Mouse (Mus musculus): ENCODE data around the gene Mthfd2l. TPM values are rescaled to one million over a fixed set of nuclear protein-coding genes. Genes with fewer than 3 reads are reported as not detected.

The Mthfd2l gene
- polyA plus RNA-seq, 1 experiment from 2014 or later: 44.2 TPM

DNA sequence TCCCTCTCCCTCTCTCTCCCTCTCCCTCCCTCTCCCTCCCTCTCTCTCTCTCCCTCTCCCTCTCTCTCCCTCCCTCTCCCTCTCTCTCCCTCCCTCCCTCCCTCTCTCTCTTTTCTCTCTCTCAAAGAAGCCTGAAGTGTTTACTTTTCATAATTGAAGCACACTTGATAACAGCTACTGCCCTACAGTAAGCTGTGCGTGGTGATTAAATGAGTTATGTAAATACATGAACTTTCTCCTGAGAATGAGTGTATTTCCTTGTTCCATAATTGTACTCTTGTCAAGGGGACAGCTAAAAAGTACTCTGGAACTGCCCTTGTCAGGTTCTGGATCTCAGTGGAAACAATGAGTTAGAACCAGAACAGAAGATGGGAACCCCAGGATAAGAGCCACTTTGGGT, 96.9 kb downstream of the Mthfd2l start:
- Histone ChIP-seq H3K4me2 (no peak overlapping the region), H3K36me3 (no peaks in the 10 kb centered on the region), H3K4me1 (no peaks in the 10 kb centered on the region), H3K27ac (no peak overlapping the region), H3K9me3 (no peaks in the 10 kb centered on the region), H3K27me3 (no peaks in the 10 kb centered on the region; the same call in 1 of the 2 replicates), H3K9ac (no peak overlapping the region), H3K4me3 (no peak overlapping the region)
- no peak for ATAC-seq (ENCODE audit: borderline replicate concordance, extremely low read depth, low FRiP score, low TSS enrichment)
- WGBS: 11% methylated on average over 1 of the region's 1 CpGs

DNA sequence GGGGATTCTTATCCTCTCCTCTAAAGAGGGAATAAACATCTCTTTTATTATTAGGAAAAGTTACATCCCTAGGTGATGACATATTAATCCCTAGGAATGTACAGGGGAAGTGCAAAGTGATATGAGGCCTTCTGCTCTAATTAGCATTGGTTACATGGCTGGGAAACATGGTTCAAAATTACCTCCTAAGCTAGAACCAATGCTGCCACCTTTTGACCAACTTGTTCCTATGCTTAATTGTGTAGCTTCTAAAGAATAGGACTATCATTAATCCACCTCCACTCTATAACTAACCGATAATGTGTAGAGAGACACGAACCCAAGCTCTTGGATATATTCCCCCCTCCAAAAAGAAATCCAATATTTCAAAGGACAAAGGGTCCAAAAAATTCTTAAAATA, 99.7 kb downstream of the Mthfd2l start:
- Histone ChIP-seq H3K4me3 (no peak overlapping the region), H3K36me3 (no peaks in the 10 kb centered on the region), H3K27me3 (no peaks in the 10 kb centered on the region; the same call in 1 of the 2 replicates), H3K9me3 (no peaks in the 10 kb centered on the region), H3K27ac (no peak overlapping the region), H3K9ac (no peak overlapping the region), H3K4me1 (no peaks in the 10 kb centered on the region), H3K4me2 (no peak overlapping the region)
- ATAC-seq (ENCODE audit: borderline replicate concordance, extremely low read depth, low FRiP score, low TSS enrichment): no peak
- 80% methylated on average over 2 of the region's 2 CpGs for WGBS

DNA sequence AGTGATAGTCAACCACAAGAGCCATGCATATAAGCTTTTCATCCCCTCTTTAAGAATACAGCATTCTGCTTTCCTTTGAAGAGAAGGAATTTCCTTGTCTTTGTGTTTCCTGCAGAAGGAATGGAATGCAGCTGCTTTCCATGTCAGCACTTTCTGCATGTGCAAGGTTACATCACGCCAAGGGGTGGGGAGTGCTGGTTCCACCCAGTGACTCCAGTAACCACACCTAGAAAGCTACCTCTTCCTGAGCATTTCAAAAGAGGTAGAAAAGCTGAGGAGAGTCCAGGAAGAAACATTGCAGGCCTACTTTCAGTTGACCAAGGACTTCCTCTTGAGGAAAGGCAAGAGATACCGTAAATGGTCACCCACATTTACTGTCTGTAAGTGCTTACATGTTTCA, 104.4 kb downstream of the Mthfd2l start:
- no peak overlapping the region for H3K4me2 ChIP-seq
- no peaks in the 10 kb centered on the region for H3K9me3 ChIP-seq
- H3K9ac ChIP-seq: no peak overlapping the region
- 79% methylated on average over 2 of the region's 2 CpGs for WGBS
- H3K4me3 ChIP-seq: no peak overlapping the region
- no peak overlapping the region for H3K27ac ChIP-seq
- ATAC-seq (ENCODE audit: borderline replicate concordance, extremely low read depth, low FRiP score, low TSS enrichment): no peak
- peaks cover 6% of the 10 kb centered on the region; the same call in 1 of the 2 replicates for H3K4me1 ChIP-seq
- H3K27me3 ChIP-seq: no peaks in the 10 kb centered on the region; the same call in 1 of the 2 replicates
- no peaks in the 10 kb centered on the region for H3K36me3 ChIP-seq

DNA sequence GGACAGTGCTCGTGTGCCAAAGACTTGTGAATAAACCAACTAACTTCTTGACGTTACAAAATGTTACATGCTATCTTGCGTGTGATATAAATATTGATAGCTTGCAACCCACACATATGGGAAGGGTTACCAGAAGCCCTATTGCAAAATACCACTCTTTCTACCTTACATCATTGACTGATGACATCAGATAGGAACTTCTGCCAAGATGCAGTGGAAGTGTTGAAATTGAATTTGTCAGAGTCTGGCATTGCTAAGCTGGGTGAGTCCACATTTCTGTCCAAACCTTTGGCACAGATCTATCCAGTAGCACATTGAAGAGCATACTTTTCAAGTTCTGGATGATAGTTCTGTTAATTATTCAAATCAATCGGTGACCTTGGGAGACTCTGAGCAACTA, 105.7 kb downstream of the Mthfd2l start:
- no peaks in the 10 kb centered on the region for H3K36me3 ChIP-seq
- ATAC-seq (ENCODE audit: borderline replicate concordance, extremely low read depth, low FRiP score, low TSS enrichment): no peak

DNA sequence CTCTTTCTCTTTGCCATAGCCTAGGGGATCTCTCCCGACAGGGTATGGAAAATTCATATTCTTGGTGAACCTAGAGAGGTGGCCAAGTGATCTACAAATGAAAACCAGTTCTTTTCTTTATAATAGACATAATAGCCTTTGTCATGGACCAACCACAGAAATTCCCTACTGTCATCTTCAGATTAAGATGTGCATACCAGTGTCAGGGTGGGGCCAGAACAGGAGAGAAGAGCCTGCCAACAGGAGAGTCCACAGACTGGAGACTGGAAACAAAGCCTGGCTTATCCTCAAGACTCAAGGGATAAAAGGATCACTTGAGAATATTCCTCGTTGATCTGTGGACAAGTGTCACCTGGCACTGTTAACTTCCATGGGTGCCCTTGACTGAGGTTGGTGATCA, 106.8 kb downstream of the Mthfd2l start:
- Histone ChIP-seq H3K9ac (no peak overlapping the region), H3K4me3 (no peak overlapping the region), H3K36me3 (no peaks in the 10 kb centered on the region), H3K4me1 (peaks cover 6% of the 10 kb centered on the region; the same call in 1 of the 2 replicates), H3K9me3 (no peaks in the 10 kb centered on the region), H3K4me2 (no peak overlapping the region), H3K27ac (no peak overlapping the region), H3K27me3 (no peaks in the 10 kb centered on the region)
- no peak for ATAC-seq (ENCODE audit: borderline replicate concordance, extremely low read depth, low FRiP score, low TSS enrichment)
- WGBS: 76% methylated on average over 2 of the region's 2 CpGs

More for the DNA sequence above, 105.7 kb downstream of the Mthfd2l start:
- Histone ChIP-seq H3K9ac (no peak overlapping the region), H3K9me3 (no peaks in the 10 kb centered on the region), H3K27ac (no peak overlapping the region), H3K4me3 (no peak overlapping the region), H3K4me2 (no peak overlapping the region), H3K4me1 (peaks cover 6% of the 10 kb centered on the region; the same call in 1 of the 2 replicates), H3K27me3 (no peaks in the 10 kb centered on the region)
- WGBS: 69% methylated on average over 4 of the region's 4 CpGs

DNA sequence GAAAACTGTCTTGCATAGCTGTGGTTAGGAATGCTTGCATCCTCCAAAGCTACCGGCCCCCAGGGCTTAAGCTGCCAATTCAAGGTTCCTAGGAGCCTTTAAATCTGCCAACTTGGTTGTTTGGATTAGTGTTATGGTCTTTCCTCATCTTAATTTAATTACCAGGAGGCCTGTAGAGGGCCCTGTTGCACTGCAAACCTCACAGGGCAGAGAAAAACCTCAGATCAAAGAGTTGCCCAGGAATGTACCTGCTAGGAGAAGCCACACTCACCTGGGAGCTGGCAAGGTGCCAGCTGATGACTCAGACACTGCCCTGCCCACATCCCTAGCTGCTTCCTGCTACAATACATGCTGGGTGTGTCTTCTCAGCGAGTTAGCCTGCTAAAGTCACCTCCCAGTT, 107.6 kb downstream of the Mthfd2l start:
- Histone ChIP-seq H3K27ac (no peak overlapping the region), H3K4me2 (no peak overlapping the region), H3K36me3 (no peaks in the 10 kb centered on the region), H3K4me3 (no peak overlapping the region), H3K9me3 (no peaks in the 10 kb centered on the region), H3K27me3 (no peaks in the 10 kb centered on the region), H3K4me1 (peaks cover 6% of the 10 kb centered on the region; the same call in 1 of the 2 replicates), H3K9ac (no peak overlapping the region)
- WGBS: 12% methylated on average over 2 of the region's 2 CpGs
- ATAC-seq (ENCODE audit: borderline replicate concordance, extremely low read depth, low FRiP score, low TSS enrichment): peak; percentile 79; the same call in 1 of the 2 replicates

DNA sequence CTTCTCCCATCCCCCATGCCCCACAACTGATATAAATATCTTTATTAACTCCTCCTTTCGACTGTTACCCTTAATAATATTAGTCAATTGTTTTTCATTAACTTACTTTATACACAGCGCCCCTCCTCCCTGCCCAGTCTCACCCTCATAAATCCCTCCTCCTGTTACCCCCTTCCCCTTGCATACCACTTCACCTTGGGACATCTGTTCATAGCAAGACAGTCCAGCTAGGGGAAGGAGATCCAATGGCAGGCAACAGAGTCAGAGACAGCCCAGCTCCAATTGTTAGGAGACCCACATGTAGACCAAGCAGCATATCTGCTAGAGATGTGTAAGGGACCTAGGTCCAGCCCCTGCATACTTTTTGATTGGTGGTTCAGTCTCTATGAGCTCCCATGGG, 108.0 kb downstream of the Mthfd2l start:
- WGBS: 69% methylated on average over 2 of the region's 2 CpGs
- H3K4me3 ChIP-seq: no peak overlapping the region
- no peaks in the 10 kb centered on the region for H3K9me3 ChIP-seq
- no peaks in the 10 kb centered on the region for H3K36me3 ChIP-seq
- H3K27me3 ChIP-seq: no peaks in the 10 kb centered on the region
- peaks cover 6% of the 10 kb centered on the region; the same call in 1 of the 2 replicates for H3K4me1 ChIP-seq
- peak; percentile 11; the same call in 1 of the 2 replicates for ATAC-seq (ENCODE audit: borderline replicate concordance, extremely low read depth, low FRiP score, low TSS enrichment)
- no peak overlapping the region for H3K9ac ChIP-seq
- no peak overlapping the region for H3K4me2 ChIP-seq
- H3K27ac ChIP-seq: no peak overlapping the region

DNA sequence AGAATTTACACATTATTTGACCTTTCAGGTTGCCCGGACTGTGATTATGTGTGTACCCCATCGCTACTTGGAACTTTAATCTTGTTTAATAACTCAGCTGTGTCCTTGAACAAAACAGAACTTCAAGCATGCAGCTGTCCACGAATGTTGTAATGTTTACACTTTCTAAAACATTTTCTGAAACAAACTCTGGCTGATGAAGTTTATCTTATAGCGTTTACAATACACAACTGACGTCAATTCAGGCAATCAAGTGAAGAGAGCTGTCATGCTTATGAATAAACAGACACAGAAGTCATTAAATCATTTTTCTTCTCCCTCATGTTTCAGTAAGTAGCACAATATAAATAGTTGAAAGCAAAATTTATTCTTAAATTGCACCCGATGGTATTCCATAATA, 117.1 kb downstream of the Mthfd2l start:
- Histone ChIP-seq H3K36me3 (no peaks in the 10 kb centered on the region), H3K9ac (no peak overlapping the region), H3K4me1 (no peaks in the 10 kb centered on the region), H3K9me3 (no peaks in the 10 kb centered on the region), H3K4me3 (no peak overlapping the region), H3K4me2 (no peak overlapping the region), H3K27me3 (no peaks in the 10 kb centered on the region), H3K27ac (no peak overlapping the region)
- 40% methylated on average over 6 of the region's 6 CpGs for WGBS
- ATAC-seq (ENCODE audit: borderline replicate concordance, extremely low read depth, low FRiP score, low TSS enrichment): peak; percentile 49; the same call in 1 of the 2 replicates

DNA sequence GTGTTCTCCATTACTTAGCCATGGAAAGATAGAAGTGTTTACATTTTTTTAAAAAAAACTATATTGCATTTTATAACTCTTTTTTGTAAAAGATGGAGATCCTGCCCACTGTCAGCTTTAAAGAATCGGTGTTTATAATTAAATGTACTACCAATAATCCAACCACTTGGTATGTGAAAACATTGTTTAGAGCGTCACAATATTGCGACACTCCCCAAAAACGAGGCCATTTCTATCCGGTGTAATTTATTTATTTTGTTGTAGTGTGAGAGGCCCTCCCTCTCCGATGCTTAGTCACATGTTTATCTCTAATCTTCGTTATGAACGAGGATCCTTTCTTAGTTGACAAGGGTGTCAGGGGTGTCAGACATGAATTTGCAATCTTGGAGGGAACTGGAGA, 117.5 kb downstream of the Mthfd2l start:
- H3K9me3 ChIP-seq: no peaks in the 10 kb centered on the region
- ATAC-seq (ENCODE audit: borderline replicate concordance, extremely low read depth, low FRiP score, low TSS enrichment): no peak
- H3K4me1 ChIP-seq: no peaks in the 10 kb centered on the region
- no peak overlapping the region for H3K9ac ChIP-seq
- H3K4me3 ChIP-seq: no peak overlapping the region
- H3K27me3 ChIP-seq: no peaks in the 10 kb centered on the region
- H3K27ac ChIP-seq: no peak overlapping the region
- peak overlapping the region; percentile 4; the same call in 1 of the 2 replicates for H3K4me2 ChIP-seq
- H3K36me3 ChIP-seq: no peaks in the 10 kb centered on the region
- 48% methylated on average over 8 of the region's 8 CpGs for WGBS

Other genes with a start within 250 kb of the Mthfd2l start
- 0.20 TPM in 1 of 2 replicates, not detected in the other for gene Cxcl5, start 171.8 kb upstream of the Mthfd2l start, polyA plus RNA-seq (2015; fragmentation: Nextera tagmentation; extraction: Ambion mirVana)
- gene Ppbp, start 162.6 kb upstream of the Mthfd2l start, polyA plus RNA-seq (2015; fragmentation: Nextera tagmentation; extraction: Ambion mirVana): 5.0 and 7.8 TPM in 2 replicates
- gene Pf4, start 158.7 kb upstream of the Mthfd2l start, polyA plus RNA-seq (2015; fragmentation: Nextera tagmentation; extraction: Ambion mirVana): 61.8 and 66.5 TPM in 2 replicates
- gene Cxcl3, start 145.0 kb upstream of the Mthfd2l start, polyA plus RNA-seq (2015; fragmentation: Nextera tagmentation; extraction: Ambion mirVana): 0.20 TPM in 1 of 2 replicates, not detected in the other
- 13.4 and 14.1 TPM in 2 replicates for gene Cxcl15, start 136.6 kb upstream of the Mthfd2l start, polyA plus RNA-seq (2015; fragmentation: Nextera tagmentation; extraction: Ambion mirVana)
- 0.40 and 0.69 TPM in 2 replicates for gene Cxcl1, start 39.9 kb upstream of the Mthfd2l start, polyA plus RNA-seq (2015; fragmentation: Nextera tagmentation; extraction: Ambion mirVana)
- not detected in 2 replicates for gene Cxcl2, start 27.2 kb upstream of the Mthfd2l start, polyA plus RNA-seq (2015; fragmentation: Nextera tagmentation; extraction: Ambion mirVana)
- gene Epgn, start 96.3 kb downstream of the Mthfd2l start, polyA plus RNA-seq (2015; fragmentation: Nextera tagmentation; extraction: Ambion mirVana): 0.16 TPM in 1 of 2 replicates, not detected in the other
- gene Ereg, start 143.5 kb downstream of the Mthfd2l start, polyA plus RNA-seq (2015; fragmentation: Nextera tagmentation; extraction: Ambion mirVana): 0.35 and 0.41 TPM in 2 replicates
- 6.2 and 7.2 TPM in 2 replicates for gene Areg, start 208.5 kb downstream of the Mthfd2l start, polyA plus RNA-seq (2015; fragmentation: Nextera tagmentation; extraction: Ambion mirVana)